12 mouse cellular contexts compared by ENCODE assay signal in the genomic region with DNA sequence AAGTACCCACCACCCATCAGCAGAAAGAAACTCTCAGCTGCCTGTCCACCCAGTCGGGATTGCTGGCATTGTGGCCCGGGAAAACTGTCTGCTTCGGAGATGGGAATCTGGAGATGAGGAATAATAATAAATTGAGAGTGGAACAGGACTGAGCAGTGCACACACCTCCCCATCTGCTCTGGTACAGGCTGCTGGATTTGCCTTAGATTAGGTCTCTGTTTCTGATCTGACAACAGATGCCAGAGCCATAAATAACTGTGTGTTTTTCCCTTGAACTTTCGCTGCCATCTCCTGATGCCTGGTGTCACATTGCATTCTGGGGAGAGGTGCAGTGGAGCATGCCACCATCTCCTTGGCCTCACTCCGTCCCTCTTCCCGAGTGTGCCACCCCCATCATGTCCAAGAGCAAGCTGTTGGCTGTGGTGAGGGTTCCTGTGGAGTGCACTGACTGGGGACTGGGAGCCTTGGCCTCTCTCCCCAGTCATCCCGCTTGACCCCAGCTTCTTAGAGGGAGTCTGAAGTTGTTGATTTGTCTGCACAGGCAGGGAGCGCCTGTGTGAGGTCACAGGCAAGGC. TPM values are rescaled to one million over a fixed set of nuclear protein-coding genes. Genes with fewer than 3 reads are reported as not detected.
DNase-seq lines count a peak whose midpoint lies in the region; ATAC-seq lines count a peak whose summit lies in the region.
"Had no signal": no experiment of that assay in that cellular context is flagged by ENCODE, and none has a peak within 500 bp of the region (broad histone marks: within the 10 kb centered on the region; RNA-seq: fewer than 3 reads in every experiment).

No protein-coding gene starts in this region.

- H3K36me3 ChIP-seq in neural tube, embryonic 15.5 days: no peaks in the 10 kb centered on the region
- H3K36me3 ChIP-seq: midbrain, embryonic 13.5 days had no signal

- peaks cover 11% of the 10 kb centered on the region for H3K4me1 ChIP-seq in neural tube, embryonic 15.5 days

- intact Hi-C loops in gastrocnemius, postnatal 36 days (cut with DNase I): no loop called here

- no peak overlapping the region for H3K4me3 ChIP-seq in neural tube, embryonic 15.5 days (replicated peaks)
- H3K4me3 ChIP-seq: midbrain, embryonic 13.5 days had no signal

- DNase-seq in gastrocnemius, postnatal 25 days: peak; percentile 7
- DNase-seq in gastrocnemius, postnatal 36 days: no peak
- peak; percentile 11 for DNase-seq in MN1 (ENCODE audit: low spot score)
- peak; percentile 81 for DNase-seq in cerebellum, adult 11-12 months
- DNase-seq in layer of hippocampus, adult 8-10 months (ENCODE audit: low spot score in 2 of 2): peak; percentile 49 to 56
- no peak for DNase-seq in urinary bladder, postnatal 14 days (ENCODE audit: low spot score)
- DNase-seq in lung, postnatal 4 days: no peak
- DNase-seq: heart, postnatal 36 days had no signal

- no peaks in the 10 kb centered on the region for H3K9me3 ChIP-seq in neural tube, embryonic 15.5 days (replicated peaks)
- H3K9me3 ChIP-seq: midbrain, embryonic 13.5 days had no signal

- H3K27me3 ChIP-seq in neural tube, embryonic 15.5 days (replicated peaks): no peaks in the 10 kb centered on the region

- no peak overlapping the region for H3K4me2 ChIP-seq in neural tube, embryonic 15.5 days
- H3K4me2 ChIP-seq: midbrain, embryonic 13.5 days had no signal

- ATAC-seq in neural tube, embryonic 15.5 days (ENCODE audit: low FRiP score): no peak
- ATAC-seq: midbrain, embryonic 13.5 days; Patski had no signal

- no peak overlapping the region for H3K9ac ChIP-seq in neural tube, embryonic 15.5 days (replicated peaks)
- H3K9ac ChIP-seq: liver, embryonic 14.5 days; midbrain, embryonic 13.5 days had no signal

- no peak overlapping the region for H3K27ac ChIP-seq in neural tube, embryonic 15.5 days (replicated peaks)
- H3K27ac ChIP-seq: liver, embryonic 14.5 days; midbrain, embryonic 13.5 days had no signal

- WGBS in neural tube, embryonic 15.5 days: 58% methylated on average over 8 of the region's 8 CpGs

RNA-seq across cellular contexts. Expression of gene Nxpe4, which starts 50.4 kb away (rescaled TPM):
- 1 to 10 TPM; 2.9 to 3.1 TPM for total RNA-seq in gastrocnemius, postnatal 25 days (2021)
- total RNA-seq in gastrocnemius, postnatal 36 days (2021): 1 to 10 TPM; 3.2 to 3.4 TPM
- total RNA-seq in layer of hippocampus, adult 8-10 months (2022): 10 to 100 TPM in 2 of 4 experiments, 1 to 10 TPM in 2; 7.3 to 11.4 (median 9.7) TPM
- 8.5 and 9.0 TPM in 2 replicates for polyA plus RNA-seq in neural tube, embryonic 15.5 days (2015; fragmentation: Nextera tagmentation; extraction: Ambion mirVana)

Comparison
In these comparisons a context has a peak if more than half of its experiments do, and no peak if none do; other contexts are left out.
1. DNase-seq: peak in gastrocnemius, postnatal 25 days (single experiment), MN1 (single experiment), cerebellum, adult 11-12 months (single experiment) and layer of hippocampus, adult 8-10 months (2 of 2); none in gastrocnemius, postnatal 36 days (0 of 2), urinary bladder, postnatal 14 days (single experiment) and lung, postnatal 4 days (0 of 2).